Mouse (Mus musculus): ENCODE measurements around the gene Cldn10. TPM values are rescaled to one million over a fixed set of nuclear protein-coding genes. Genes with fewer than 3 reads are reported as not detected.
A peak's percentile ranks its signal among the peaks of the same experiment; 100 is the strongest.
"Not testable (repeated sequence)": the region's sequence is repeated elsewhere in the genome, so short reads cannot be mapped to it uniquely, and the experiment has no call there.

Gene Cldn10
- total and polyA plus RNA-seq, 3 experiments, result 0.16 TPM; not detected in 2

DNA sequence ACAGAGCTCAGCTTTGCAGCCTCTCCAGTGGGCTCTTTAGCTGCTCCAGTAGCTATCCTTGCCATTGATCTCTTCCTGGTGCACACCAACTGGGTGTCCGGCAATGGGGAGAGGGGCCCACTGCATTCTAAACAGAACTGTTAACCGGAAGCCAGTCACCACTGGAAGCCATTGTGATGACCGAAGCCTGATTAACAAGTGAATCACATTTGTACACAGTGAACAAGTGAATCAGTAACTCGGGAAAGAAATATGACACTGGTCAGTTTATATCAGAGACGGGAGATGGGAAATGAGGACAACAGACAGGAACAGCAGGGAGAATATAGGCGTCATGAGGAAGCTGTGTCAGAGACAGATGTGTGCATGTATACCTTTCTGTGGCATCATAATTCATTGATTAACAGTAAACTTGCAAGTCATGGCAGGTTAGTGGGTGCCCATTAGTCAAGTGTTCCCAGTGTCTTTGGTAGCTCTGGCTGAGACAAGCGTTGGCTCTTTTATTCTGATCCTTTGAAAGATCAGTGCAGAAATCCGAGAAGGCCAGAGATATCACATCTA is 36.4 kb upstream of the Cldn10 start:
- DNase-seq (ENCODE audit: low spot score) (no peak), ATAC-seq (ENCODE audit: extremely low read depth, insufficient number of reproducible peaks, low FRiP score, poor library complexity, severe bottlenecking) (peak; percentile 37)
- H3K27me3 ChIP-seq (ENCODE audit: insufficient read depth, low read length), result no peaks in the 10 kb centered on the region
- peaks cover 36% of the 10 kb centered on the region for H3K4me1 ChIP-seq (ENCODE audit: insufficient read depth, low read depth, low read length)
- H3K9me3 ChIP-seq (replicated peaks), result no peaks in the 10 kb centered on the region
- no peaks in the 10 kb centered on the region for H3K36me3 ChIP-seq (replicated peaks)
- TF ChIP-seq TAL1 (conservative IDR thresholded peaks at IDR 0.05; ENCODE audit: low read depth, low read length) (no peak), GATA1 (IDR thresholded peaks at IDR 0.05; ENCODE audit: borderline replicate concordance, low read length) (no peak), GATA2 (IDR thresholded peaks at IDR 0.05; ENCODE audit: borderline replicate concordance, low read depth, low read length) (no peak)
- H3K4me3 ChIP-seq (ENCODE audit: low read depth, low read length), result no peak overlapping the region

DNA sequence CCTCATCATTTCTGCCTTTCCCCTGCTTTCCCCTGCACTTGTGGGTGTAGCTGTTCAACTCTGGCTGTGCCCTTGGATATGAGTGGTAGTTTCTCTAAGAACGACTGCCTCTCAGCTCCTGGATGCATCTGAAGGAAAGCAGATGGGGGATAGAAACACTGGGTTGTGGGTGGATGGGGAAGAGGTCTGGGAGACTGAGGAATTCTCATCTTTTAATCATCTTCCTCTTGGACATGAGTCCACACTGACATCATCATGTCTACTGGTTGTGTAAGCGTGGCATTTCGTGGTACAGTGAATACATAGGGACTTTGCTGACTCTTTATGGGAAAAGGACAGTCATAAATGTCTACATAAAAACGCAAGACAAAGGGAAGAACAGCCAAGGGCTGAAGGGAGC is 31.7 kb upstream of the Cldn10 start:
- no peak overlapping the region for H3K4me3 ChIP-seq (ENCODE audit: low read depth, low read length)
- no peaks in the 10 kb centered on the region for H3K27me3 ChIP-seq (ENCODE audit: insufficient read depth, low read length)
- H3K9me3 ChIP-seq (replicated peaks), result no peaks in the 10 kb centered on the region
- ATAC-seq (ENCODE audit: extremely low read depth, insufficient number of reproducible peaks, low FRiP score, poor library complexity, severe bottlenecking) (no peak), DNase-seq (ENCODE audit: low spot score) (no peak)
- TF ChIP-seq TAL1 (conservative IDR thresholded peaks at IDR 0.05; ENCODE audit: low read depth, low read length), result no peak
- no peak for TF ChIP-seq GATA2 (IDR thresholded peaks at IDR 0.05; ENCODE audit: borderline replicate concordance, low read depth, low read length)
- no peak for TF ChIP-seq CTCF (IDR thresholded peaks at IDR 0.05; ENCODE audit: low read depth, low read length)
- TF ChIP-seq POLR2AphosphoS5 (IDR thresholded peaks at IDR 0.05; ENCODE audit: insufficient replicate concordance, low read depth, low read length), result no peak
- no peak for TF ChIP-seq GATA1 (IDR thresholded peaks at IDR 0.05; ENCODE audit: borderline replicate concordance, low read length)
- peaks cover 19% of the 10 kb centered on the region for H3K4me1 ChIP-seq (ENCODE audit: insufficient read depth, low read depth, low read length)
- no peaks in the 10 kb centered on the region for H3K36me3 ChIP-seq (replicated peaks)

DNA sequence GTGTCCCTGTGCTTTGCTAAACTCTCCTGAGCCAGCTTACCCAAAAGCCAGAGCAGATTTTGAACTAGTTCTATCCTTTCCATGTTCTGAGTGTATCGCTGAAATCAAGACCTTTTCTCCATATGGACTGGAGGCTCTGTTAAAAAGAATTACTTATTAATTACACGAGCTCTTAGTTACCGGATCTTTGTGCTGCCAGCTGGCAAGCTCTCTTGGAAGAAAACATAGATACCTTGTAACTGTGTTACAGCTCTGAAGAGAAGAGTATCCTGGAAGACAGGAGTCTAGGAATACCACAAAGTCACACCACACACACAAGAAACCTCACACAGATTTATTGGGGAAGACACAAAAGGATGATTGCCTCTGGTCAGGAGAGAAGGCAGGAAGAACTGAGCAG is 31.1 kb upstream of the Cldn10 start:
- no peak for ATAC-seq (ENCODE audit: extremely low read depth, insufficient number of reproducible peaks, low FRiP score, poor library complexity, severe bottlenecking)
- Histone ChIP-seq H3K36me3 (replicated peaks) (no peaks in the 10 kb centered on the region), H3K4me3 (ENCODE audit: low read depth, low read length) (no peak overlapping the region), H3K27me3 (ENCODE audit: insufficient read depth, low read length) (no peaks in the 10 kb centered on the region), H3K9me3 (replicated peaks) (no peaks in the 10 kb centered on the region), H3K4me1 (ENCODE audit: insufficient read depth, low read depth, low read length) (peaks cover 13% of the 10 kb centered on the region)
- TF ChIP-seq GATA2 (IDR thresholded peaks at IDR 0.05; ENCODE audit: borderline replicate concordance, low read depth, low read length), result no peak
- TF ChIP-seq TAL1 (conservative IDR thresholded peaks at IDR 0.05; ENCODE audit: low read depth, low read length), result no peak
- TF ChIP-seq CTCF (IDR thresholded peaks at IDR 0.05; ENCODE audit: low read depth, low read length), result no peak
- no peak for TF ChIP-seq POLR2AphosphoS5 (IDR thresholded peaks at IDR 0.05; ENCODE audit: insufficient replicate concordance, low read depth, low read length)
- no peak for TF ChIP-seq GATA1 (IDR thresholded peaks at IDR 0.05; ENCODE audit: borderline replicate concordance, low read length)
- no peak for DNase-seq (ENCODE audit: low spot score)

DNA sequence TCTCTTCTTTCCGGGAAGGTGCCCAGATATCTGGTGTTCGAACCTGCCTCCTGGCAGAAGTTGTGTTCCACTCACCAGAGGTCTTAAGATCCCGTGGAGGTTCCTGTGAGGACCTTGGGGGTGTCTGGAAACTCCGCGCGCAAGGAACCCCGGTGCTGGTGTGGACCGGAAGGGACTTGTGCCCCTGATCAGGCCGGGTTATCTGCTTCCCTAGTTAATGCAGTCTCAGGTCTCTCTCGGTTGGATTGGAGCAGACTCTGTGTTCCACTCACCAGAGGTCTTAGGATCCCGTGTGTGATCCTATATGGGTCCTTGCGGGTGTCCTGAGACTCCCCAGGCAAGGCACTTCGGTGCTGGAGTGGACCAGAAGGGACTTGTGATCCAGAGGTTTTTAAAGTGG is 24.3 kb upstream of the Cldn10 start:
- not testable (repeated sequence) for H3K4me3 ChIP-seq (ENCODE audit: low read depth, low read length); H3K27me3 ChIP-seq (ENCODE audit: insufficient read depth, low read length); ATAC-seq (ENCODE audit: extremely low read depth, insufficient number of reproducible peaks, low FRiP score, poor library complexity, severe bottlenecking); H3K36me3 ChIP-seq (replicated peaks); DNase-seq (ENCODE audit: low spot score); H3K9me3 ChIP-seq (replicated peaks)
- peaks cover 26% of the 10 kb centered on the region for H3K4me1 ChIP-seq (ENCODE audit: insufficient read depth, low read depth, low read length)

DNA sequence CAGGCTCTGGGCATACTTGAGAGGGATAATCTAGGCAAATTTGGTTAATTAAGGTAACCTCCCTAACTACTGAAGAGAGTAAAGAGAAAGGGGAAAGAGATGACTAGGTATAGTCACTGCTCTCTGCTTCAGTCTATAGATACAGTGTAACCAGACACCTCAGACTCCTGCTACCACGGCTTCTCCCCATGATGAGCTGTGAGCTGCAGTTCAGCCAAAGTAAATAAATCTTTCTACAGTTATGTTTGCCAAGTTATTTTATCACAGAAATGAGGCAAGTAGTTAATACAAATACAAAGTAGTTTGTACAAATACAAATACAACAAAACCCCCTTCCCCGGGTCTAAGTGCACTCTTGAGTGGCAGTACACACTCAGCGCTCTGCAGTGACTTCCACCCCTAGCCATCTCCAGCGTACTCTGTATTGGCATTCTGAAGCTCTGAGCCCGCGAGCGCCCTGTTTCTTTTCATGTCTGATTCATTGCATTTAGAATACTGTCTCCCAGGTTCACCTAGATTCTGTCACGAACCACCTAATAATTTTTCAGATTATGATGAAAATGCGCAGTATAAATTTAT is 23.7 kb upstream of the Cldn10 start:
- no peak for ATAC-seq (ENCODE audit: extremely low read depth, insufficient number of reproducible peaks, low FRiP score, poor library complexity, severe bottlenecking)
- Histone ChIP-seq H3K27me3 (ENCODE audit: insufficient read depth, low read length) (no peaks in the 10 kb centered on the region), H3K9me3 (replicated peaks) (peaks cover 2% of the 10 kb centered on the region; the same call in 1 of the 2 replicates), H3K36me3 (replicated peaks) (no peaks in the 10 kb centered on the region), H3K4me3 (ENCODE audit: low read depth, low read length) (no peak overlapping the region), H3K4me1 (ENCODE audit: insufficient read depth, low read depth, low read length) (peaks cover 32% of the 10 kb centered on the region)
- no peak for DNase-seq (ENCODE audit: low spot score)
- TF ChIP-seq POLR2AphosphoS5 (IDR thresholded peaks at IDR 0.05; ENCODE audit: insufficient replicate concordance, low read depth, low read length) (no peak), GATA2 (IDR thresholded peaks at IDR 0.05; ENCODE audit: borderline replicate concordance, low read depth, low read length) (no peak), GATA1 (IDR thresholded peaks at IDR 0.05; ENCODE audit: borderline replicate concordance, low read length) (no peak), CTCF (IDR thresholded peaks at IDR 0.05; ENCODE audit: low read depth, low read length) (no peak), TAL1 (conservative IDR thresholded peaks at IDR 0.05; ENCODE audit: low read depth, low read length) (no peak)

DNA sequence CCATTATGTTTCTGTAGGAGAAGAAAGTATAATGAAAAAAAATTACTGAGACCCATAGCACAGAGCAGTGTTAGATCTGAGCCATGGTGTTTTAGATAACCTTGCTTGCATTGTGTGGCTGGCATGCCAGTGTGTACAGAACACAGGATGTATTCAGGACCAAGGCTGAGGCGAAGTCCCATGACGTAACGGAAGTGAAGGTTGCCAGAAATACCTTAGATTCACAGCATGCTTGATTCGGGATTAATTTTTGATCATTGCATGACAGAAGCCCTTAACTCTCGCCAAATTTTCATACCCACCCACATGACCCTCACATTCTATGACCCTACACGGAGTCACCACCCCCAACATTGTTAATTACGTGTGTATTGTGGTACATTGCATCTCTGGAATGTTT is 22.4 kb upstream of the Cldn10 start:
- Histone ChIP-seq H3K36me3 (replicated peaks) (no peaks in the 10 kb centered on the region), H3K4me3 (ENCODE audit: low read depth, low read length) (no peak overlapping the region), H3K9me3 (replicated peaks) (peaks cover 2% of the 10 kb centered on the region; the same call in 1 of the 2 replicates), H3K4me1 (ENCODE audit: insufficient read depth, low read depth, low read length) (peaks cover 42% of the 10 kb centered on the region), H3K27me3 (ENCODE audit: insufficient read depth, low read length) (no peaks in the 10 kb centered on the region)
- ATAC-seq (ENCODE audit: extremely low read depth, insufficient number of reproducible peaks, low FRiP score, poor library complexity, severe bottlenecking) (no peak), DNase-seq (ENCODE audit: low spot score) (no peak)
- TF ChIP-seq GATA2 (IDR thresholded peaks at IDR 0.05; ENCODE audit: borderline replicate concordance, low read depth, low read length) (no peak), GATA1 (IDR thresholded peaks at IDR 0.05; ENCODE audit: borderline replicate concordance, low read length) (no peak), TAL1 (conservative IDR thresholded peaks at IDR 0.05; ENCODE audit: low read depth, low read length) (no peak), CTCF (IDR thresholded peaks at IDR 0.05; ENCODE audit: low read depth, low read length) (no peak), POLR2AphosphoS5 (IDR thresholded peaks at IDR 0.05; ENCODE audit: insufficient replicate concordance, low read depth, low read length) (no peak)
